Mouse (Mus musculus) natural killer cell, adult 2 months (primary cell): ENCODE measurements around the gene Gm8922.
"Not testable (repeated sequence)": the region's sequence is repeated elsewhere in the genome, so short reads cannot be mapped to it uniquely, and the experiment has no call there.

ENCODE experiments used
- DNase-seq, 2 experiments: peaks; one replicate each; pipeline ENCODE4 v3.0.0; 2022; ENCODE audit warnings: low spot score in 2 of 2

Gm8922 gene

GRCm38 (mm10) chr5:11681659-11682058 is at the start of gene Gm8922:
Gene Gm8922, plus strand, starts transcription at chr5:11681959.
- not testable (repeated sequence) for DNase-seq
